Mouse (Mus musculus) MEL (cell line): ENCODE results near the gene Anln. TPM values are rescaled to one million over a fixed set of nuclear protein-coding genes. Genes with fewer than 3 reads are reported as not detected.
A peak's percentile ranks its signal among the peaks of the same experiment; 100 is the strongest.

ENCODE experiments used
- DNase-seq: peaks from one replicate; pipeline ENCODE4 v3.0.0; 2011; ENCODE audit warnings: low read depth, low spot score
- H3K27ac ChIP-seq: 2 replicates; pipeline ENCODE4 v1.5.1; 2012; ENCODE audit warnings: low read depth, mild to moderate bottlenecking, control low read depth, low read length, moderate library complexity; ENCODE audit not compliant: control insufficient read depth
- H3K27me3 ChIP-seq, 2 experiments: fragments of 150-350 bp in 1 of 2; sonication (generic) in 1 of 2; 2 replicates each; pipeline ENCODE4 v1.6.1; 2012; ENCODE audit warnings: low read length in 2 of 2, mild to moderate bottlenecking in 2 of 2, improper control_type of control experiment in 1 of 2, moderate library complexity in 1 of 2; ENCODE audit not compliant: insufficient read depth in 2 of 2, control insufficient read depth in 1 of 2
- H3K36me3 ChIP-seq, 2 experiments: 2 replicates each; pipeline ENCODE4 v1.6.1; 2012 to 2014; ENCODE audit warnings: low read length in 2 of 2, improper control_type of control experiment in 1 of 2, inconsistent platforms in 1 of 2, mild to moderate bottlenecking in 1 of 2; ENCODE audit not compliant: insufficient read depth in 2 of 2, control insufficient read depth in 1 of 2
- H3K4me1 ChIP-seq, 2 experiments: fragments of 150-350 bp in 1 of 2; sonication (generic) in 1 of 2; 2 replicates each; pipeline ENCODE4 v1.6.1; 2012; ENCODE audit warnings: low read length in 2 of 2, improper control_type of control experiment in 1 of 2, mild to moderate bottlenecking in 1 of 2; ENCODE audit not compliant: insufficient read depth in 2 of 2, control insufficient read depth in 1 of 2
- H3K4me3 ChIP-seq, 2 experiments: fragments of 150-350 bp in 1 of 2; sonication (generic) in 1 of 2; 2 replicates each; pipeline ENCODE4 v1.5.1; 2012; ENCODE audit warnings: low read depth in 2 of 2, low read length in 2 of 2, mild to moderate bottlenecking in 2 of 2, moderate library complexity in 2 of 2, control low read depth in 1 of 2, improper control_type of control experiment in 1 of 2; ENCODE audit not compliant: control insufficient read depth in 1 of 2, insufficient read depth in 1 of 2
- H3K79me2 ChIP-seq: 2 replicates; pipeline ENCODE4 v1.6.1; 2012; ENCODE audit warnings: mild to moderate bottlenecking, low read length, moderate library complexity; ENCODE audit not compliant: control insufficient read depth, poor library complexity, insufficient read depth
- H3K9ac ChIP-seq: 2 replicates; pipeline ENCODE4 v1.6.1; 2012; ENCODE audit warnings: low read depth, mild to moderate bottlenecking, control low read depth, low read length, moderate library complexity; ENCODE audit not compliant: control insufficient read depth, poor library complexity, severe bottlenecking
- H3K9me3 ChIP-seq: fragments of 150-350 bp; sonication (generic); replicated peaks from 2 replicates; pipeline ENCODE4 v1.6.1; 2012; ENCODE audit warnings: mild to moderate bottlenecking, low read length, improper control_type of control experiment, moderate library complexity; ENCODE audit not compliant: insufficient read depth
- BHLHE40 ChIP-seq: IDR thresholded peaks from 2 replicates; pipeline ENCODE4 v1.6.1; 2012; ENCODE audit warnings: low read depth, mild to moderate bottlenecking, inconsistent platforms, low read length, improper control_type of control experiment, borderline replicate concordance
- CTCF ChIP-seq, 3 experiments: IDR thresholded peaks in 2 of 3; conservative IDR thresholded peaks in 1 of 3; 2 replicates each; pipeline ENCODE4 v1.5.1; 2011 to 2012; ENCODE audit warnings: low read length in 3 of 3, low read depth in 2 of 3, mild to moderate bottlenecking in 2 of 3, improper control_type of control experiment in 1 of 3, inconsistent platforms in 1 of 3, mixed read lengths in 1 of 3, moderate library complexity in 1 of 3; ENCODE audit not compliant: control insufficient read depth in 1 of 3, insufficient read depth in 1 of 3, poor library complexity in 1 of 3, severe bottlenecking in 1 of 3
- ELF1 ChIP-seq: IDR thresholded peaks from 2 replicates; pipeline ENCODE4 v1.6.1; 2014; ENCODE audit warnings: low read depth, mild to moderate bottlenecking, inconsistent platforms, low read length, improper control_type of control experiment, moderate library complexity
- GATA1 ChIP-seq: IDR thresholded peaks from 2 replicates; pipeline ENCODE4 v1.6.1; 2011; ENCODE audit warnings: low read depth, low read length, improper control_type of control experiment
- NELFE ChIP-seq: IDR thresholded peaks from 2 replicates; pipeline ENCODE4 v1.6.1; 2011; ENCODE audit warnings: low read depth, low read length, improper control_type of control experiment
- POLR2A ChIP-seq, 2 experiments: IDR thresholded peaks; 2 replicates each; pipeline ENCODE4 v1.6.1; 2011 to 2012; ENCODE audit warnings: low read length in 2 of 2, mild to moderate bottlenecking in 2 of 2, control low read depth in 1 of 2, improper control_type of control experiment in 1 of 2, low read depth in 1 of 2, moderate library complexity in 1 of 2; ENCODE audit not compliant: control insufficient read depth in 1 of 2, insufficient read depth in 1 of 2, poor library complexity in 1 of 2
- POLR2AphosphoS5 ChIP-seq: IDR thresholded peaks from 2 replicates; pipeline ENCODE4 v1.6.1; 2012; ENCODE audit warnings: low read depth, borderline replicate concordance, mild to moderate bottlenecking, inconsistent platforms, low read length, moderate library complexity, mixed read lengths
- RAD21 ChIP-seq: IDR thresholded peaks from 2 replicates; pipeline ENCODE4 v1.6.1; 2011; ENCODE audit warnings: mild to moderate bottlenecking, low read depth, low read length, improper control_type of control experiment
- TBP ChIP-seq: IDR thresholded peaks from 2 replicates; pipeline ENCODE4 v1.8.0; 2011; ENCODE audit warnings: low read depth, low read length, improper control_type of control experiment
- UBTF ChIP-seq: IDR thresholded peaks from 2 replicates; pipeline ENCODE4 v1.6.1; 2012; ENCODE audit warnings: low read depth, mild to moderate bottlenecking, inconsistent platforms, low read length, improper control_type of control experiment, moderate library complexity, borderline replicate concordance; ENCODE audit not compliant: insufficient read depth
- ZC3H11A ChIP-seq: IDR thresholded peaks from 2 replicates; pipeline ENCODE4 v1.6.1; 2012; ENCODE audit warnings: low read depth, mild to moderate bottlenecking, inconsistent platforms, low read length, improper control_type of control experiment
- polyA plus RNA-seq, 2 experiments: library from polyadenylated mRNA; stranded (reverse) in 1 of 2; unstranded in 1 of 2; fragments of >175 nt in 1 of 2; fragments of >200 nt in 1 of 2; gene quantifications; 2 replicates each; pipeline versions ENCODE4 v1.2.1 to v1.2.4; 2012; ENCODE audit warnings: low replicate concordance in 2 of 2, low read depth in 1 of 2; ENCODE audit not compliant: insufficient read length in 2 of 2, insufficient read depth in 1 of 2, missing spikeins in 1 of 2
- total RNA-seq: library from RNA; depleted of rRNA; stranded (reverse); fragments of 300-350 nt; gene quantifications from 2 replicates; pipeline ENCODE4 v1.2.3, GENCODE M21; 2012

Anln gene
- total and polyA plus RNA-seq, 3 experiments, result 93.3 to 114 (median 93.3) TPM

DNA sequence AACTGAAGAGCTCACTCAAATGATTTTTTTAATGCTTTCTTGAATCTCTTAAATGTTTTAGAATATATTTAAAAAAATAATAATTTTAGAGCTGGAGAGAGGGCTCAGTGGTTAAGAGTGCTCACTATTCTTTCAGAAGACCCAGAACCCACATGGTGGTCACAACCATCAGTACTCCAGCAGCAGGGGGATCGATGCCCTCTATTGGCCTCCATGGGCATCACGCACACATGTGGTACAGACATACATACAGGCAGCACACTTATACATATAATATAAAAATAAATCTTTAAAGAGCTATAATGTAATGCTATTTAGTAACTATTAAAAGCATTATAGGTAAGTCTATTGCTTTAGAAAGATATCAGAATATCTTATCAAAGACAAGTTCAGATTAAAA lies 51.8 kb downstream of the Anln start:
- TF ChIP-seq CTCF (IDR thresholded peaks at IDR 0.05 in 2 of 3, conservative IDR thresholded peaks at IDR 0.05 in 1 of 3; ENCODE audit: control insufficient read depth in 1 of 3, insufficient read depth in 1 of 3, low read depth in 2 of 3, low read length in 3 of 3, poor library complexity in 1 of 3, severe bottlenecking in 1 of 3) (peak in 2 of 3 experiments; percentile 54 to 79; a peak in 3 of 6 replicates), RAD21 (no peak)
- DNase-seq, result peak; percentile 60
- Histone ChIP-seq H3K4me1 (no peaks in the 10 kb centered on the region), H3K36me3 (peaks cover 3 to 87% of the 10 kb centered on the region in 2 experiments), H3K27ac (no peak overlapping the region), H3K9ac (no peak overlapping the region), H3K9me3 (no peaks in the 10 kb centered on the region), H3K4me3 (no peak overlapping the region), H3K27me3 (no peaks in the 10 kb centered on the region), H3K79me2 (peaks cover 2% of the 10 kb centered on the region; the same call in 1 of the 2 replicates)

DNA sequence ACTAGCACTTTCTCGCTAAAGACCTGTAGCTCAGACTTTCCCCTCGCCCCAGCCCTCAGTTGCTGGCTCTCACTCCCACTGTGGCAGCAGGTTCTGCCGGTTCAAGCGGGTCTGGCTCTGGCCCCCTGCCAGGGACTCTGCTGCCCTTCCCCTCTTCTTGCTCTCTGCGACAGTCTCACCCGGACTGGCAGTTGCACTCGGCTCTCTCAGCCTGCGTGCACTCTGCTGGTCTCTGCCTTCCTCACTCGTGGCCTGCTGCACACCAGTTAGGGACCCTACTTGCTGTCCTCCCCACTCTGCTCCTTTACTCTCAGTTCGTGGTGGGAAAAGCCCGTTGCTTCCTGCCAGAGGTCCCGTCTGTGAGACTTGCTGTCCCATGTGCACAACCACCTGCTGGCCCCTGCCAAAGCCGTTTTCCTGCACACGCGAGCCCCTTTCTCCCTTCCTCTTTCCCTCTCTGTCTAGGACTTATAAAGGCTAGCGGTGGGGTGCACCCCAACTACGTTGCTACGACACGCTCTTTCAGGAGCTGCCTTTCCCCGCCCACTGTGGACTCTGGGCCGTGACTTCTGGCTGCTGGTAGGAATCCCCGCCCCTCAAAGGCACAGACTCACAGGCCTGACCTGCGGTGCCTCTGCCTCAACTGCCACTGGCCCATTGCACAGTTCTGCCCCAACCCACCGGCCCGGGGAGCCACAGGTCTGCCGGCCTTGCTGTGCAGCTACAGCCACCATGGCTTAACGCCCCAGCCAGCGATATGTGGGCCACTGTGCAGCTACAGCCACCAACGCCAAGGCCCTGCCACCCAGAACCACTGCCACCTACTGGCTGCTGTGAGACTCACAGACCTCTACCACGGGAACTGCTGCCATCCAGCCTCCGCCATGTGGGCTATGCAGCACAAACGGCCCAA lies 61.3 kb downstream of the Anln start:
- Histone ChIP-seq H3K27me3 (no peaks in the 10 kb centered on the region), H3K36me3 (peaks cover 21 to 30% of the 10 kb centered on the region in 2 experiments), H3K4me1 (peaks cover 23 to 28% of the 10 kb centered on the region in 2 experiments), H3K79me2 (no peaks in the 10 kb centered on the region; the same call in 1 of the 2 replicates), H3K9ac (peak overlapping the region; percentile 66), H3K9me3 (no peaks in the 10 kb centered on the region), H3K27ac (peak overlapping the region; percentile 54), H3K4me3 (peak overlapping the region; percentile 55 to 57)
- TF ChIP-seq TBP (peak; percentile 97), POLR2AphosphoS5 (peak; percentile 93), GATA1 (no peak), ZC3H11A (no peak), CTCF (IDR thresholded peaks at IDR 0.05 in 2 of 3, conservative IDR thresholded peaks at IDR 0.05 in 1 of 3; ENCODE audit: control insufficient read depth in 1 of 3, insufficient read depth in 1 of 3, low read depth in 2 of 3, low read length in 3 of 3, poor library complexity in 1 of 3, severe bottlenecking in 1 of 3) (peak in 2 of 3 experiments; percentile 99 to 100; a peak in 4 of 6 replicates), UBTF (peak; percentile 65; the same call in 1 of the 2 replicates), POLR2A (IDR thresholded peaks at IDR 0.05; ENCODE audit: control insufficient read depth in 1 of 2, insufficient read depth in 1 of 2, low read depth in 1 of 2, low read length in 2 of 2, poor library complexity in 1 of 2) (peak; percentile 92 to 99)
- peak; percentile 100 for DNase-seq

DNA sequence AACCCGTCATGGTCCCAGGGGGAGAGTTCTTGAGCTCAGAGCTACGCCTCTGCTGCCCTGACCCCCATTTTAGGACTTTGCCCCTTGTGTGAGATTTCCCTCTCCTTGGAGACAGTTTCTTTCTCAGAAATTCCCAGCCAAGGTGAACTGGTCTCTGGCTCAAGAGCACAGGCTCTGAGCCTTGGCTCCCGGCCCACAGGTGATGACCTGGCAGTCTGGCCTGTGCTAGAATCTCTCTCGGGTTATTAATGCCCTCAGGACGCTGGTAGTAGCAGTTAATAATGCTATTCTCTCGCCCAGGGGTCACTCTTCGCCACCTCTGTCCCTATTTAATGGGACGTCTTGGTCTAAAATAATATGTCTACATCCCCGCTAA lies 61.9 kb downstream of the Anln start:
- Histone ChIP-seq H3K27ac (peak overlapping the region; percentile 54; the same call in 1 of the 2 replicates), H3K27me3 (no peaks in the 10 kb centered on the region), H3K36me3 (peaks cover 15 to 35% of the 10 kb centered on the region in 2 experiments), H3K4me1 (peaks cover 28 to 34% of the 10 kb centered on the region in 2 experiments), H3K79me2 (no peaks in the 10 kb centered on the region; the same call in 1 of the 2 replicates), H3K4me3 (peak overlapping the region; percentile 55 to 57), H3K9ac (peak overlapping the region; percentile 66), H3K9me3 (no peaks in the 10 kb centered on the region)
- no peak for DNase-seq
- TF ChIP-seq BHLHE40 (no peak), ELF1 (no peak), NELFE (no peak)
